Mouse (Mus musculus): ENCODE data around the gene Cyp26b1. TPM values are rescaled to one million over a fixed set of nuclear protein-coding genes. Genes with fewer than 3 reads are reported as not detected.

Gene Cyp26b1
- total RNA-seq, 2 experiments from 2014 or later: 12.0 to 16.9 TPM

DNA sequence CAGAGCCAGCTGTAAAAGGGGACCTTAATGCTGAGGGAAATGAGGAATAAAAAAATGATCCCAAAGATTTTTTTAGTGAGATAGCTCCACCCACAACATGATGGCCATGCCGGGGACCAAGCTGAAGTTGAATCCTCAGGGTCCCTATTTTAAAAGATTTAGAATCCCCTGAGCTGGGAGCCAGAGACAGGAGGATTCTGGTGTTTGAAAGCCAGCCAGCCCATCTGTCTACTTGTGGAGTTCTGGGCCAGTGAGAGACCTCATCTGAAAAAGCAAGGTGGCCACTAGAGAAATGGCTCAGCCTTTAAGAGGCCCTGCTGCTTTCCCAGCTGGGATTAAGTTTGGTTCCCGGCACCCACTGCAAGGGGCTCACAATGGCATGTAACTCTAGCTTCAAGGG lies 26.9 kb downstream of the Cyp26b1 start:
- no peak for DNase-seq (ENCODE audit: low spot score in 2 of 2)

DNA sequence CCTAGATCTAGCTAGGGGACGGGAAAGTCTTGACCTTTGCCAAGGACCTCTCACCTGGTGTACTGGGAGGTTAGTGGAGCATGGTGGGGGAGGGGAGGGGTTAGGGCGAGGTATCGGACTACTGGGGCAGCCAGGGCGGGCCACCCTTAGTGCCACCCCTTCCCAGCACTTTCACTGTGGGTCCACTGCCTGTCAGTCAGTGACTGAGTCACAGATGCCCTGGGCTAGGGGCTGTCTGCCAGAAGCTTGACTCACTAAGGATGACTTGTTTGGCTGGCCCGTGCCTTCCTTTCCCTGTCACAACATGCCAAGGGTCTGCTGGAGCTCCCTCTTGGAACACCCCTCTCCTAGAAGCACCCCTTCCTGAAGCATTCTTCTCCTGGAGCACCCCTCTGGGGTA lies 28.5 kb downstream of the Cyp26b1 start:
- no peak for DNase-seq (ENCODE audit: low spot score in 2 of 2)

DNA sequence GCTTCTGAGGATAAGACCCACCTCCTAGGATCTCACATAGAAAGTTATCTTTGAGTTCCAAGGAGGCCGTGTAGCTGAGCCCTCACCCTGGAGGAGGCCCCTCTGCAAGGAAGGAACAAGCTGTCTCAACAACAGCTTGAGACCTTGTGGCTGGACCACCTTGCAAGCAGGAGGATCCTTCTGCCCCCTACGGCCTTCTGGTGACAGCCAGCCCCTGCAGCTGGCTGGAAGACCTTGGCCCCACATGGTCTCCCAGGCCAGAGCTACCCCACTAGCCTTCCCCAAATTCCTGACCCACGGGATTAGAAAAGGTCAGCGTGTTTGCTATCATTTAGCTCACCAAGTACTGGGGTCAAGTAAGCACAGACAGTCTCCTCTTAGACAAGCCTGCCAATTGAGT lies 30.8 kb downstream of the Cyp26b1 start:
- no peak for DNase-seq (ENCODE audit: low spot score in 2 of 2)

DNA sequence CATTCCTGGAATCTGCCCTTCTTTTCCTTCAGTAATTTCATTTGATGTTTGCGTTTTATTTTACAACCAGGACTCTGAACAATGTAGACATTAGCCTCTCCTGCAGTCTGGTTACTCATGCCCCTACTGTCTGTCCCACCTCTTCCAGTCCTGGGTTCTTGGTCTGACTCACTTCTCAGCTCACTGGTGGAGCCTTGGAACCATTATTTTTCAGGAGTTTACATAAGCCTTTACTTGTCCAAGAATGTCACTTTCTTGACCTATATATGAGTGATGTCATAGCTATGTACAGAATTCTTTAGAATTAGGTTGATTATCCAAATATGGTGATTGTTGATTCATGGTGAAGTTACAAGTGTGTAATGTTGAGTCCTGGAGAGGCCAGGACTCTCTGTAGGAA lies 32.5 kb downstream of the Cyp26b1 start:
- DNase-seq (ENCODE audit: low spot score in 2 of 2): no peak

DNA sequence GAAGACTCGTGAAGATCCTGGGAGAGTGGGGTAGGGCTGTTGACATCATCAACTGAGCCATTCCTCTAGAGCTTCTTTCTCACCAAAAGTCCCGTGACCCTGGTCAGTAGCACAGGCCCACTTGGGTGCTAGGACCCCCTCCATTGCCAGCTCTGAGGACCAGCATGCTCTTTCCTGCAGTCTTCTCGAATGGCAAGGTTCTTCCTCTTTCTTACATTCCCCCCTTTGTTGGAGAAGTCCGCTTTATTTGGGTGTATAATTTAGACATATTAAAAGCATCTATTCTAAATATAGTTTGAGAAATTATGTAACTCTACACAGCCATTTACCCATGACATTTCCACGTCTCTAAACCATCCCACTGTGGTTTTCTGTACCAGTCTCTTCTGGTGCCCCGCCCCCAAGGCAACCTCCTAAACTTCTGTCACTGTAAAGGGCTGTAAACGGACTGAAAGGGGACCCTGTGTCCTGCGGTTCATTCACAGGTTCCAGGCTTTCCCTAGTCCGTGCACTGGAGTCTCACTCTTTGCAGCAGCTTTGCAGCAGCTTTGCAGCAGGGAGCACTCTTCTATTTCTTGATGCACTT lies 43.8 kb downstream of the Cyp26b1 start:
- DNase-seq (ENCODE audit: low spot score in 2 of 2): no peak

DNA sequence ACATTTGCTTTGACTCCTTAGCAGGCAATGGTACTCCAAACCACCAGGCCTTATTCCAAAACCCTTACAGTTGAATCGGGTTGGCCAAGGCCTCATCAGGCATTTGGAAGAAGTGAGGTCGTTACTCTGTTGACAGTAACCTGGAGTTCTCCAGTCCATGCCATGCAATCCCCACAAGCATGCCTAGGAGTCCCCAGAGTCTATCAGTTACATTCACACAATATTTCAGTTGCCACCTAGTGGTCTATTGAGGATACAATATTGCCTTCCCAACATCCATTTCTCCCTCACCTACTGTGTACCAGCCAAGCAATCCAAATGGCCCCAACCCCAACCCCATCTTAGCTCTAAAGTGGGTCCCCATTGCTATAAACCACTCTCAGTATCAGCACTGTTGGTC lies 48.3 kb downstream of the Cyp26b1 start:
- no peak for DNase-seq (ENCODE audit: low spot score in 2 of 2)

DNA sequence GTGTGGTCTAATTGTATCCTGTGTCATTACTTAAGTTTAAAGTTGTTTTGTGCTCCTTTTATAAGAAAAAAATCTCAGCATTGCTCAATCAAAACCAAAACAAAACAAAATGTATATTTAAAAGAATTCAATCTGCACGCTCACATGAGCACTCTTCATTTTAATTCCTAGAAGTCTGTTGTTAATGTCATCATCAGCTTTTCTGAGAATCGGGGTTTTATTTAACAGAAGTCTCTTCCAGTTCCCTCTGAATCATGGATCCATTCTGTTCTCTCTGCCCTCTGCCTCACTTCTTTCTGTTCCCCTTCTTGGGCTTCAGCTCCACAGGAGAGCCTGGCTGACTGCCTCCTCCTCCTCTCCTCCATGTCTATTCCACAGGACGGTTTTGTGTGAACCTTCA lies 49.3 kb downstream of the Cyp26b1 start:
- DNase-seq (ENCODE audit: low spot score in 2 of 2): no peak

DNA sequence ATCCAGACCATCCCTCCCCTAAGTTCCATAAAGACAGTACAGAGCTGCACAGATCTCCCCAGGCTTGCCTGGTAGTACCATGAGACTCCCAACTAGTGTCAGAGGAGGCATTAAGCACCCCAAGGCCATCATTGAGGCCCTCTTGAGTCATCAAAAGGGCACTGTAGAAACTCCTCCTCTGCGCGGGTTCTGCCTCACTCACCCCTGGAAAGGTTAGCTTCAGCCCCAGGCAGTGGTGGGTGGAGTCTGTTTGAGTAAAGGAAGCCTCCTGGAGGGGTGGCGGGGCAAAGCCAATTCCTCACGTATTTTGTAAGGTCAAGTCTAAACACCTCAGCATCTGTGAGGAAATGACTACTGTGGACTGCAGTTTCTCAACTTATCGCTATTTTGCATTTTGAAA lies 50.2 kb downstream of the Cyp26b1 start:
- no peak for DNase-seq (ENCODE audit: low spot score in 2 of 2)

DNA sequence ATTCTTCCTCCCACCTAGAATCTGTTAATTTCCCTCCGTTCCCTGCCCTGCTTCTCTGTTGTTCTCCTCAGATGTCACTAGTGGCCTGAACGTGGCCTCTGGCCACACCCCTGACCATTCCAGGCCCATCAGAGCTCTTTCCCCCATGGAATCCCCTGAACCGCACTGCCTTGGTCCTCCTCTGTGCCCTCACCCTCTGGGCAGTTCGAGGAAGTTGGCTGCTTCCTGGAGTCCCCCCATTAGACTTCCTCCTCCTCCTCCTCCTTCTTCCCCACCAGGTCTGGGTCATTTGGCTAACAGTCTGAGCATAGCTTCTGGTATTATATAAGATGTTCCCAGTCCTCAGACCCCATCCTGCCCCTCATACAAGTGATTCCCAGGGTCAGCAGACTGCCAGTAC lies 53.8 kb downstream of the Cyp26b1 start:
- no peak for DNase-seq (ENCODE audit: low spot score in 2 of 2)

DNA sequence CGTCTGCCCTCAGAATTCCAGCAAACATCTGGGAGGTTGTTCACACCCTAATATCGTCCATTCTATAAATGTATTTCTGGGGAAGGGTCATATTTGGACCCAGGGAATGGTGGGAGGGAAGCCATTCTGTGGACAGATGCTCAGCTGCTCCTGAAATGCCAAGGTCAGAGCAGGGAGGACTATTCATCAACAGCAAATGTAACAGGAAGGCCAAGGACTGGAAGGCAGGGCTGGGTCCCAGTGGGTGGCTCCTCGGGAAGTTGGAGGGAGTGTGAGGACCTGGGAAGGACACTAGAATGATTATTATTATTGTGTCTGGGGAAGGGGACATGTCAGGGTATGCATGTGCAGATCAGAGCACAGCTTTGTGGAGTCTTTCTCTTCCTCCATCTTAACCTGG lies 55.0 kb downstream of the Cyp26b1 start:
- no peak for DNase-seq (ENCODE audit: low spot score in 2 of 2)

DNA sequence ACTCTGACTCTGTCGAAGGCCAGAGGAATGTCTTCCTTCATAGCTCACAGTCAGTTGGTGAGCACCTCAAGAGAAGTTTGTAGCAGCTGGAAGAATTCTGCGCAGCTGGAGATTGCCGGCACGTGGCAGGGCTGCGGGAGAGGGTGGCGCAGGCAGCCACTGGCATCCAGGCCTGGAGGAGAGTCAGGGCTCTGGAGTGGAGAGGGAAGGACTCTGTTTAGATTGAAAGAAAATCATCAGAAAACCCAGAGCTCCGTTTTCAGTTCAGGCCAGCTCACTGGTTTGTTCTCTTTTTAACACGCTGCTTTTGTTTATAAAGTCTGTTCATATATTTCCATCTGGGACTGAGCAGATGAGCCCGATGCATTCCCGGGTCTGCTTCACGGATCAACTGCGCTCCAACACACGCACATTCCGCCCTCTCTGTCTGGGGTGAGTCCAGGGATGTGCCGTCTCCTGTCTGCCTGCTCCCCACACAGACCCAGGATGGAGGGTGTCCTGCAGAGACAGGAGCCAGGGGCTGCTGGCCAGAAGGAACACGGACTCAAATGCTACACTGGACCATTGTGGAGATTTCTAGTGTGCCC lies 56.0 kb downstream of the Cyp26b1 start:
- peak; percentile 52 to 69 for DNase-seq (ENCODE audit: low spot score in 2 of 2)

DNA sequence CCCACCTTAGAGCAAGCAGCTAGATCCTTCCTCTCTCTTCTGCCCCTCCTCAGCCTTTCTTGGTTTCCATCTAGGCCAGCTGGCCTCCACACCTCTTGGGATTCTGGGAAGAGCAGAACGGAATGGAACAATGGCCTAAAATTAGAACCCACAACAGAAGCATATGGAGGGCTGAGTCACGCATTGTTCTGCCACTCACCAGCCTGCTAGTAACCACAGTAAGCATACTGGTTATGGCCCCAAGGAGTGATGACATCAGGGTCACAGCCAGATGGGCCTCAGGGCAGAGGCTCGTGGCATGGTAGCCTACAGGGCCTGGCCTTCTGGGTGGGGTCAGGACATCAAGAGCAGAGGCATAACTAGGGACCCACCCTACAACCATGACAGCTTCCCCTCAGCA lies 58.8 kb downstream of the Cyp26b1 start:
- no peak for DNase-seq (ENCODE audit: low spot score in 2 of 2)

DNA sequence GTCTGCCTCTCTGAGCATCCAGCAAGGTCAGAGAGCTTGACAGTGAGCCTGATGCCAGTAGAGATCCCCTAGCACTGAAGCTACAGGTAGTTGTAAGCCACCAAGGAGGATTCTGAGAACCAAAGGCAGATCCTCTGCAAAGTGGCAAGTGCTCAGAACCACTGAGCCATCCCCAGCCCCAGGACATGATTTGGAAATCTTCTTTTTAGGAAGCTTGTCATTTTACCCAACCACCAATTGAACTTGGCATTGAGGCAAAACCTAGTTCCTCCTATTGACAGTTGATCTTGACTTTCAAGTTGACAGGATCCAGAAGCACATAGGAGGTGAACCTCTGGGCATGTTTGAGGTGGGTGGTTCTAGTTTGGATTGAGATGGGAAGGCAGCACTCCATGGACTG lies 63.8 kb downstream of the Cyp26b1 start:
- no peak for DNase-seq (ENCODE audit: low spot score in 2 of 2)

DNA sequence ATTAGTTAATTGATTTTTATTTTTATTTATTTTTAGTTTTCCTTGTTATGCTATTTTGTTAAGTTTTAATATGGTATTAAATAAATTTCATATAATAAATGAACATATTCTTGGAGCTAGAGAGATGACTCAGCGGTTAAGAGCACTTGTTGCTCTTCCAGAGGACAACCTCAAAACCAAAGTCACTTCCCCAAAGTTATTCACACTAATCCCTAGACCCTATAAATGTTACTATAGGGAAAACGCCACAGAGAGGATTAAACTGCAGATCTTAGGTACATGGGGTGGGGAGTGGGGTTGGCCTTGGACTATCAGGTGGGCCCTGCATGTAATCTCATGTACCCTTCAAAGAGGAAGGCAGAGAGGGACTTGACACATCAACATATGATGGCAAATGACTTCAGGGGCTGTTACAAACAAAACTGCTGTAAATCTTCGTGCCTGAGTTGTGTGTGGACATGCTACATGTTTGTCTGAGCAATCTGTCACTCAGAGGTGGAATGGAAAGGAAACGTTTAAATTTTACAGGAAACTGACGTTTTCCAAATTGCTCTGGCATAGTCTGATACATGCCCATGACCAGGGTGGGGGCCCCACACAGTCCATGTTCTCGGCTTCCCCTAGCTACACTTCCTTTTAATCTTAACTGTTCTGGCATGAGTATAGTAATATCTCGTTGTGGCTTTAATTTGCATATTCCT lies 68.7 kb downstream of the Cyp26b1 start:
- no peak for DNase-seq (ENCODE audit: low spot score in 2 of 2)

All from layer of hippocampus, postnatal 14 days (tissue).